8 mouse cellular contexts compared by ENCODE assay signal in genomic region chr4:117146176-117146575, GRCm38 (mm10). TPM values are rescaled to one million over a fixed set of nuclear protein-coding genes. Genes with fewer than 3 reads are reported as not detected.
DNase-seq lines count a peak whose midpoint lies in the region; ATAC-seq and TF ChIP-seq lines count a peak whose summit lies in the region.

No protein-coding gene starts in this region.

- WGBS in lung, adult 2 months: 40% methylated on average over 15 of the region's 15 CpGs

- TF ChIP-seq CTCF in lung, adult 2 months (IDR thresholded peaks at IDR 0.05; ENCODE audit: insufficient read depth, low read length): peak; percentile 79

- no peaks in the 10 kb centered on the region for H3K4me1 ChIP-seq in lung, adult 2 months (ENCODE audit: control insufficient read depth, insufficient read depth, low read length)

- ATAC-seq in cerebellum, adult (ENCODE audit: insufficient number of reproducible peaks, low FRiP score, low TSS enrichment): peak; percentile 53; the same call in 1 of the 2 replicates

- no peak overlapping the region for H3K4me3 ChIP-seq in lung, adult 2 months (replicated peaks; ENCODE audit: extremely low read depth, low read depth, low read length)

- DNase-seq in 416B (ENCODE audit: low read depth) (peak; percentile 91), ES-CJ7 (ENCODE audit: low read depth, low spot score) (peak; percentile 96)
- DNase-seq in frontal cortex, postnatal 25 days (ENCODE audit: low spot score in 2 of 2): peak; percentile 70 to 74
- DNase-seq in kidney, postnatal 10 days: peak; percentile 92
- peak; percentile 86 for DNase-seq in lung, adult 2 months
- peak; percentile 54 for DNase-seq in right cerebral cortex, postnatal 25 days
- peak; percentile 76 to 90 for DNase-seq in urinary bladder, postnatal 4 days (ENCODE audit: low spot score in 2 of 2)

- TF ChIP-seq POLR2A in lung, adult 2 months (IDR thresholded peaks at IDR 0.05; ENCODE audit: borderline replicate concordance, extremely low read depth, low read depth, low read length): no peak

RNA-seq across cellular contexts. Expression of gene Rps8, which starts 9.9 kb away (rescaled TPM):
- polyA plus RNA-seq in lung, adult 2 months (2012; rRNA removed): 456 and 494 TPM in 2 replicates

RNA-seq across cellular contexts. Expression of gene Plk3, which starts 12.4 kb away (rescaled TPM):
- 19.4 and 20.4 TPM in 2 replicates for polyA plus RNA-seq in lung, adult 2 months (2012; rRNA removed)

RNA-seq across cellular contexts. Expression of gene Tctex1d4, which starts 19.6 kb away (rescaled TPM):
- polyA plus RNA-seq in lung, adult 2 months (2012; rRNA removed): 58.9 and 61.4 TPM in 2 replicates

RNA-seq across cellular contexts. Expression of gene Btbd19, which starts 20.7 kb away (rescaled TPM):
- polyA plus RNA-seq in lung, adult 2 months (2012; rRNA removed): 12.1 and 13.7 TPM in 2 replicates

RNA-seq across cellular contexts. Expression of gene Kif2c, which starts 36.3 kb away (rescaled TPM):
- polyA plus RNA-seq in lung, adult 2 months (2012; rRNA removed): 0.34 and 0.86 TPM in 2 replicates
